Mouse (Mus musculus) spleen, adult 12 weeks (tissue): Measurements from ENCODE around the gene Stx1b.
"Not testable (repeated sequence)": the region's sequence is repeated elsewhere in the genome, so short reads cannot be mapped to it uniquely, and the experiment has no call there.

Source experiments
- DNase-seq: peaks from one replicate; pipeline ENCODE4 v3.0.0; 2022; ENCODE audit warnings: low spot score

The Stx1b gene

DNA sequence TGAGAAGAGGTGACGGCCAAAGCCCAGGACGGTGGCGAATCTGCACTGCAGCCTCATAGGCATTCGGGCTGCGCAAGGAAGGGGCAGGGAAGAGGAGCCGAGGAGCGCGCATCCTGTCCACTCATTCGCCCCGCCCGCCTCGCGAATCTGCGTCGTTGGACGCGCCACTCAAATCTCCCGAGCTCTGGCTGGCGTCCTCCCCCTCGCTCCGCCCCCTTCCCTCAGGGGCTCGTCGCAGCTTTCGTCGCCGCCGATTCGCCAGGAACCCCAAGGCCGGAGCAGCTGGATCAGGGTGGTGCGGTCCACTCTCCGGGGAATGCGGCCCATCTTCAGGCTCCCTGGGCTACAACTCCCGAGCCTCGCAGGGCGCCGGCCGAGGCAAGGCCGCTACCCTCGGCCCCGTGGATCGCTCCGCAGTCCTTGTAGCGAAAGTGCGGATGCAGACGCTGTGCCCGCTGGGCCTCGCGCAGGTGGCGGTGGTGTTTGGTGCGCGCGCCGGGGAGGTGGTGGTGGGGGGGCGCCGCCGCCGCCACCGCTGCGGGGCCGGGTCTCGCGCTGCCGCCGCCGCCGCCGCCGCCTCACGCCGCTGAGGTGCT, 47.4 kb downstream of the Stx1b start:
- DNase-seq, result peak; percentile 94

- DNase-seq, result peak; percentile 80
These were observed 47.9 kb downstream of the Stx1b start, which contains the start of gene Setd1a for GRCm38 (mm10) chr7:127776426-127776825. TSS of gene Setd1a (plus strand) at chr7:127776670.

GRCm38 (mm10) chr7:127775837-127776236, 48.5 kb downstream of the Stx1b start:
- not testable (repeated sequence) for DNase-seq

GRCm38 (mm10) chr7:127773664-127774384, 50.5 kb downstream of the Stx1b start:
- DNase-seq, result peak; percentile 65

DNA sequence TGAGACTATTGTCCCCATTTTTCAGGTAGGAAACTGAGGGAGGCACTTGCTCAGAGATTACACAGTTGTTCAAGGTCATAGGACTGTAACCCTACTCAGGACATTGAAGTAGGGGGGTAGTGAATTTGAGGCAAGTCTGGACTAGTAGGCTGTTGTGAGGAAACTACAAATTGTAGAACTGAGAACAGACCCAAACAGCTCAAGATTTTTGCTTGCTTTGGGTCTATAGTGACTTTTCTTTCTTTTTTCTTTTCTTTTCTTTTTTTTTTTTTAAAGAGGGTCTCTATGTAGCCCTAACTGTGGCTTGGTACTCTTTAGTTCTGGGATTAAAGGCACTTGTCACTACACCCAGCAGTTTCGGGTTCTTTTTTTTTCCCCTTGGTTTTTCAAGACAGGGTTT, 51.8 kb downstream of the Stx1b start:
- DNase-seq, result no peak

- DNase-seq, result no peak
These were observed 52.3 kb downstream of the Stx1b start for GRCm38 (mm10) chr7:127772080-127772479.

GRCm38 (mm10) chr7:127771262-127771661, 53.1 kb downstream of the Stx1b start:
- no peak for DNase-seq

- no peak for DNase-seq
These were observed 54.1 kb downstream of the Stx1b start for GRCm38 (mm10) chr7:127770039-127770905.

- peak; percentile 68 for DNase-seq
These were observed 54.7 kb downstream of the Stx1b start, which contains the start of gene Orai3 for GRCm38 (mm10) chr7:127769651-127770038. TSS of gene Orai3 (plus strand) at chr7:127769815.

DNA sequence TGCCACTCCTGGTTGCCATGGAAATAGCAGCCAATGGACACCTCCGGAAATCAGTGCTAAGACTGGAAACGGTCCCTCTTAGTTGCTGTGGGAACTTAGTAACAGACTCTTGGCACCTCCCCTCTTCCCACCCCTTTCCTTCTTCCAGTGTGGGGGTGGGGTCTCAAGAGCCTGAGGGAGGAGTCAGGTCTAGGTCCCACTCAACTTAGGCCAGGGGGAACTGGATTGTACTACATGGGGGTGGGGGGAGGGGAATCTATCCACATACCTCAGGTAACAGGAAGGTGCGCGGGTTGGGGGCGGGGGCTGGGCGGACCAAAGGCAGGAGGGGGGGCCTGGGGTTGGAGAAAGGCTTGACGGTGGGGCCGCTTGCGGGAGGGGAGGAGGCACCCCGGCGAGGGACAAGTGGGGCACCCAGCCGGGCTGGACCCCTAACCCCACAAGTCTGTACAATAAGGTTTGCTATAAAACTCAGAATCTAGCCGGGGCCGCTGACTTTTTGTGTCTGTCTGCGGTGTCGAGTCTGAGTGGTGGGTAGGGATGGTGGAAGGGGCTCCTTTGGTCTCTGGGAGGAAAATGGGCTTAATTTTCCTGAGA, 55.3 kb downstream of the Stx1b start:
- no peak for DNase-seq

DNA sequence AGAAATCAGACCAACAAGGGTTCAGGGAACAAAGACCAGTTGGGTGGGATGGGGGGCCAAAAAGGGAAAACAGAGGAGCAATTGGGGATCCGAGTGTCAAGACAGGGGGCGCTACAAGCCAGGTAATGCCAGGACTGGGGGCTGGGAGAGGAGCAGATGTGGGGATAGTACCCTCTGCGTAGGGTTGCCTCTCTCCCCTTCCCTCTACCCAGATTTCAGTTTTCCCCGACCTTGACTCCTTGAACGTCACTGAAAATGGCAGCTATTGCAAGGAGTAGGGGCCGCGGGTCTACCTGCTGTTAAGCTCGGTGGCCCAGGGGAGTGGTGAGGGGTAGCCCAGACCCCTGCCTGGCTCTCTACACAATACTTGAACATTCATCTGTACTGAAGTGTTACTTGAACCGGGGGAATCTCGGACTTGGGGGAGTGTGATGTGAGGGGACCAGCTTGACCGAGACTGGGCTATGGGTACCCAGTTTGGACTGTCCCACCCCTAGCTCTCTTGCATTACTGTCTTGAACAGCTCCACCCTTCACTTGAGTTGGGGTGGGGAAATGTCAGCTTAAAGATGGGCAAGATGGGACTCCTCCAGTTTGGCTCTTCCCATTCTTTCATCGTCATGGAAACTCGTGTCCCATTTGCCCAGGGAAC, 55.9 kb downstream of the Stx1b start:
- DNase-seq, result peak; percentile 32

DNA sequence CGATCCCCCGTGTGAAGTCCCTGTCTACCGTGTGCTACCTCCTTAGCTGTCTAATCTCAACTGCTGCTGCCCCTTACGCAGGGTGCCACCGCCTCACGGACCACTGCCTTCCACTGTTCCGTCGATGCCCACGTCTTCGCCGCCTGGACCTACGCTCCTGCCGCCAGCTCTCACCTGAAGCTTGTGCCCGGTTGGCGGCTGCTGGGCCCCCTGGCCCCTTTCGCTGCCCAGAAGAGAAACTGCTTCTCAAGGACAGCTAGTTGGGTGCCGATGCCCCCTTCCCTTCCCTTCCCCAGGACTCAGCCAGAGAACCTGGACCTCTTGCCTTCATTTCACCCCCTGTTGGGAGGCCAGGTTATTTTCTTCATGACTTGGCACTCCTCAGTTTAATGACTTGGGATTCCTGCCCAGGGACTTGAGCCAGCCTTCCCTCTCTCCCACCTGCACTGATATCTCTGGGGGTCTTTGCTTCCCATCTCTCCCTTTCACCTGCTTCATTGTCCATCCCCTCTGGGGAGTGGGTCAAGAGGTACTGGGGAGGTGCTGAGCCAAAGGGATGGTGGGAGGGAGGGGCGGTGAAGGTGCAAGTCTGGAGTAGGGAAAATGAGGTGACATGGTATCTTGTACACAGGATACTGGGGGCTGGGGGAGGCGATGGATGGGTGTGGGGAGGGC, 56.5 kb downstream of the Stx1b start:
- no peak for DNase-seq

GRCm38 (mm10) chr7:127766851-127767609, 57.3 kb downstream of the Stx1b start:
- peak; percentile 65 for DNase-seq

DNA sequence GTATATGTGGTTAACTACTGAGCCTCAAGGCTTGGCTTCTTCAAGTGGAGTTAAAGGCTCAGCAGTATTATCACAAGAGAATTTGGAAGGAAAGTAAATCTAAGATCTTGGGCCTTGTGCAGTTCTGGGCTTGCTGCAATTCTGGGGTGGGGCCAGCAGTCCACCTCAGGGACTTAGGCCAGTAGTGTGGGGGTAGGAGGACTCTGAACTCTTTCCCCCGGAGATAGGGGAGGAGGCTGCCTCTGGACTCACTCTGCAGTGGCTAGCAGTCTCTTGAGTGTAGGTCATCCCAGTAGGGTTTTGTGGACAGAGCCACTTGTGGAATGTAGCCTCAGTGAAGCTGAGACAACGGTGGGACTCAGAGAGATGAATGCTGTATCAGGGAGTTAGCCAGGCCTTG, 58.6 kb downstream of the Stx1b start:
- DNase-seq, result no peak

GRCm38 (mm10) chr7:127763642-127764041, 60.7 kb downstream of the Stx1b start:
- DNase-seq, result no peak

GRCm38 (mm10) chr7:127761026-127761425, 63.3 kb downstream of the Stx1b start:
- DNase-seq, result peak; percentile 50

DNA sequence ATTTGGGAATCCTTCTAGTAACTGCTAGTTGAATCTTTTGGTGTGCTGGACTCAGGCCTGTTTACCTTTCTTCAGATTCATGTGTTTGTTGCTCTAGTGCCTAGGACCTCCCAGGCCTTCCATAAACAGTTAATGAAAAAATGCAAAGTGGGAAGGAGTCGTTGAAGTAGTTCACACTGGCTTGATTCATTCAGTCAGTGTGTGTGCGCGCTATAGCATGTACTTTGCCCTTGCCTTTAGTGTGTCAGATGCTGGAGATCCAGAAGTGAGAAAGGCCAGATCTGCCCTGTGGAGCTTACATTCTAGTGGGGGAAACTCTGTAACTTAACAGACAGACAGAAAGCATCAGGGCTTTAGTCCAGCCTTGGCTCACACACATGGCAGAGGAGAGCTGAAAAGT, 63.9 kb downstream of the Stx1b start:
- DNase-seq, result no peak

DNA sequence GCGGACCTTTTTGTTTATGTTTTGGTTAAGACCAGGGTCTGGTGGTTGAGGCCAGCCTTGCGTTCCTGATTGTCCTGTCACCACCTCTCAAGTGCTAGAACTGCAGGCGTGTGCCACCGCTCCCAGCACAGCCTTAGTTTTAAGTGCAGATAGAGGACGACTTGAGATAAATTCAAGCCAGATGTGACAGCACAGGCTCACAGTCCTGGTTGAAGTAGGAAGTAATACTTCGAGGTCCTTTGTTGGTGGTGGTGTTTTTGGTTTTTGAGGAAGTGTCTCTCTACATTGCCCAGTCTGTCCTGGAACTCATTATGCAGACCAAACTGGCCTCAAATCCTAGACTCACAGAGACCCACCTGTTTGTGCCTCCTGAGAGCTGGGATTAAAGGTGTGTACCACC, 64.6 kb downstream of the Stx1b start:
- no peak for DNase-seq
